ENCODE assay signal across 23 mouse cellular contexts in genomic region chr2:30913022-30913421, GRCm38 (mm10). TPM values are rescaled to one million over a fixed set of nuclear protein-coding genes. Genes with fewer than 3 reads are reported as not detected.
DNase-seq lines count a peak whose midpoint lies in the region; ATAC-seq and TF ChIP-seq lines count a peak whose summit lies in the region.
"Had no signal": no experiment of that assay in that cellular context is flagged by ENCODE, and none has a peak within 500 bp of the region (broad histone marks: within the 10 kb centered on the region; RNA-seq: fewer than 3 reads in every experiment).

No protein-coding gene starts in this region.

- no peak for ATAC-seq in kidney, embryonic 16.5 days (ENCODE audit: low FRiP score, low TSS enrichment)
- ATAC-seq in embryonic facial prominence, embryonic 13.5 days (ENCODE audit: insufficient number of reproducible peaks, insufficient read depth, low FRiP score, low TSS enrichment, low read depth), result no peak
- ATAC-seq: activated CD4-positive, CD25-positive, alpha-beta regulatory T cell, adult 4 months; CD4-positive, CD25-positive, alpha-beta regulatory T cell, adult 4 months; forebrain, embryonic 14.5 days had no signal

- dilution Hi-C loops in CH12.LX (cut with MboI; ENCODE audit: extremely low pct_ligation_motif_present, extremely low pct_unique_long_range_greater_than_20kb, low sequenced_read_pairs), result no loop called here

- H3K79me2 ChIP-seq in CH12.LX (replicated peaks; ENCODE audit: control insufficient read depth, extremely low read depth, insufficient read depth, poor library complexity, severe bottlenecking), result no peaks in the 10 kb centered on the region

- H3K27me3 ChIP-seq in kidney, embryonic 16.5 days (ENCODE audit: insufficient read depth, low read length), result no peaks in the 10 kb centered on the region
- peaks cover 3% of the 10 kb centered on the region for H3K27me3 ChIP-seq in CH12.LX (replicated peaks)
- no peaks in the 10 kb centered on the region for H3K27me3 ChIP-seq in embryonic facial prominence, embryonic 13.5 days
- H3K27me3 ChIP-seq: heart, embryonic 15.5 days; hindbrain, embryonic 15.5 days; limb, embryonic 12.5 days; neural tube, embryonic 15.5 days; Patski had no signal

- 79% methylated on average over 8 of the region's 8 CpGs for WGBS in kidney, embryonic 16.5 days
- 83% methylated on average over 8 of the region's 8 CpGs for WGBS in embryonic facial prominence, embryonic 13.5 days

- in situ Hi-C loops in CH12.LX (cut with MboI; ENCODE audit: low pct_ligation_motif_present, low pct_unique_long_range_greater_than_20kb, low sequenced_read_pairs), result no loop called here

- H3K36me3 ChIP-seq in kidney, embryonic 16.5 days (ENCODE audit: insufficient read depth, low read length), result no peaks in the 10 kb centered on the region
- no peaks in the 10 kb centered on the region for H3K36me3 ChIP-seq in CH12.LX (replicated peaks in 1 of 2; ENCODE audit: control insufficient read depth in 1 of 2, insufficient read depth in 1 of 2, low read length in 1 of 2)
- H3K36me3 ChIP-seq in embryonic facial prominence, embryonic 13.5 days, result no peaks in the 10 kb centered on the region
- H3K36me3 ChIP-seq: heart, embryonic 15.5 days; hindbrain, embryonic 15.5 days; limb, embryonic 12.5 days; neural tube, embryonic 15.5 days had no signal

- H3K4me2 ChIP-seq in kidney, embryonic 16.5 days (replicated peaks; ENCODE audit: low read depth, low read length), result no peak overlapping the region
- H3K4me2 ChIP-seq in CH12.LX (ENCODE audit: insufficient read depth, low read depth, poor library complexity, severe bottlenecking), result no peak overlapping the region
- no peak overlapping the region for H3K4me2 ChIP-seq in embryonic facial prominence, embryonic 13.5 days
- H3K4me2 ChIP-seq: hindbrain, embryonic 15.5 days; limb, embryonic 12.5 days; liver, embryonic 11.5 days; midbrain, embryonic 11.5 days; neural tube, embryonic 15.5 days had no signal

- H3K9me3 ChIP-seq in kidney, embryonic 16.5 days (ENCODE audit: low read length), result no peaks in the 10 kb centered on the region
- no peaks in the 10 kb centered on the region for H3K9me3 ChIP-seq in CH12.LX (replicated peaks; ENCODE audit: low read length)
- no peaks in the 10 kb centered on the region for H3K9me3 ChIP-seq in embryonic facial prominence, embryonic 13.5 days
- H3K9me3 ChIP-seq: heart, embryonic 15.5 days; hindbrain, embryonic 15.5 days; limb, embryonic 12.5 days; neural tube, embryonic 15.5 days had no signal

- TF ChIP-seq EP300 in CH12.LX (IDR thresholded peaks at IDR 0.05; ENCODE audit: low read length), result no peak

- no peak for TF ChIP-seq RAD21 in CH12.LX (IDR thresholded peaks at IDR 0.05; ENCODE audit: low read depth, low read length)

- DNase-seq in kidney, postnatal 36 days, result no peak
- DNase-seq in 416B (ENCODE audit: low read depth) (peak; percentile 71), CH12.LX (ENCODE audit: extremely low read depth) (peak; percentile 20)
- DNase-seq in thymus, postnatal 10 days (ENCODE audit: low spot score in 2 of 2), result no peak
- DNase-seq in layer of hippocampus, adult 2 months (ENCODE audit: low spot score in 2 of 2), result no peak
- DNase-seq: cerebellum, adult 18-20 months; cerebellum, postnatal 25 days; right cerebral cortex, adult 18-20 months; right cerebral cortex, postnatal 4 days; thymus, adult 2 months had no signal

- no peak for TF ChIP-seq POLR2A in CH12.LX (IDR thresholded peaks at IDR 0.05; ENCODE audit: low read depth, low read length)

- no peak overlapping the region for H3K9ac ChIP-seq in kidney, embryonic 16.5 days (replicated peaks; ENCODE audit: low read length)
- H3K9ac ChIP-seq in CH12.LX (ENCODE audit: insufficient read depth, low read depth), result no peak overlapping the region
- no peak overlapping the region for H3K9ac ChIP-seq in embryonic facial prominence, embryonic 13.5 days
- H3K9ac ChIP-seq: heart, embryonic 15.5 days; hindbrain, embryonic 15.5 days; limb, embryonic 12.5 days; liver, postnatal 0 days; neural tube, embryonic 15.5 days had no signal

- TF ChIP-seq CTCF in CH12.LX (conservative IDR thresholded peaks at IDR 0.05 in 1 of 2, IDR thresholded peaks at IDR 0.05 in 1 of 2; ENCODE audit: low read depth in 2 of 2, low read length in 2 of 2), result no peak
- no peak for TF ChIP-seq CTCF in layer of hippocampus, adult 2 months (conservative IDR thresholded peaks at IDR 0.05)

- 0 out of 2 replicates have a peak overlapping the region, but pooled peaks have one; percentile 4 for H3K27ac ChIP-seq in kidney, embryonic 16.5 days (ENCODE audit: low read length)
- no peak overlapping the region for H3K27ac ChIP-seq in CH12.LX (ENCODE audit: insufficient read depth, low read depth)
- 0 out of 2 replicates have a peak overlapping the region, but pooled peaks have one; percentile 8 for H3K27ac ChIP-seq in embryonic facial prominence, embryonic 13.5 days
- no peak overlapping the region for H3K27ac ChIP-seq in layer of hippocampus, adult 2 months
- H3K27ac ChIP-seq: hindbrain, embryonic 15.5 days; limb, embryonic 12.5 days; neural tube, embryonic 15.5 days had no signal

- peaks cover 12% of the 10 kb centered on the region for H3K4me1 ChIP-seq in kidney, embryonic 16.5 days (ENCODE audit: insufficient read depth, low read length)
- H3K4me1 ChIP-seq in CH12.LX (ENCODE audit: control insufficient read depth in 1 of 2, insufficient read depth in 2 of 2), result peaks cover 3 to 19% of the 10 kb centered on the region in 2 experiments; a peak in 3 of 4 replicates
- peaks cover 14% of the 10 kb centered on the region for H3K4me1 ChIP-seq in embryonic facial prominence, embryonic 13.5 days

- H3K4me3 ChIP-seq in kidney, embryonic 16.5 days (ENCODE audit: low read length), result no peak overlapping the region
- H3K4me3 ChIP-seq in CH12.LX (replicated peaks in 1 of 3; ENCODE audit: low read depth in 2 of 3, low read length in 2 of 3, poor library complexity in 1 of 3), result no peak overlapping the region
- H3K4me3 ChIP-seq in embryonic facial prominence, embryonic 13.5 days, result no peak overlapping the region
- no peak overlapping the region for H3K4me3 ChIP-seq in layer of hippocampus, adult 2 months
- H3K4me3 ChIP-seq: heart, embryonic 15.5 days; hindbrain, embryonic 15.5 days; limb, embryonic 12.5 days; neural tube, embryonic 15.5 days had no signal

TF ChIP-seq in CH12.LX, 34 proteins besides CTCF, POLR2A, EP300 and RAD21:
- TF ChIP-seq MAZ (IDR thresholded peaks at IDR 0.05; ENCODE audit: low read depth, low read length), result no peak
- TF ChIP-seq USF1 (IDR thresholded peaks at IDR 0.05; ENCODE audit: low read depth, low read length), result peak; percentile 58
- 0 out of 2 replicates have a peak, but pooled peaks have one; percentile 24 for TF ChIP-seq BHLHE40 (IDR thresholded peaks at IDR 0.05; ENCODE audit: low read depth, low read length)
- peak; percentile 25; the same call in 1 of the 2 replicates for TF ChIP-seq MAX (IDR thresholded peaks at IDR 0.05; ENCODE audit: low read length)
- peak; percentile 67 for TF ChIP-seq USF2 (conservative IDR thresholded peaks at IDR 0.05; ENCODE audit: low read depth, low read length)
- TF ChIP-seq ZC3H11A (IDR thresholded peaks at IDR 0.05; ENCODE audit: low read depth, low read length), result no peak

RNA-seq across cellular contexts. Expression of gene Ptges, which starts 16.6 kb away (rescaled TPM):
- polyA plus RNA-seq in kidney, embryonic 16.5 days (2015; fragmentation: Nextera tagmentation; extraction: Ambion mirVana), result 19.1 and 25.2 TPM in 2 replicates
- total RNA-seq in CH12.LX (2012; rRNA removed), result 0.04 and 0.38 TPM in 2 replicates
- not detected in 2 replicates for total RNA-seq in CH12.LX (2014; rRNA removed)
- polyA plus RNA-seq in CH12.LX (2012; ENCODE audit: insufficient read length, low read depth), result 0.09 TPM in 1 of 2 replicates, not detected in the other
- 15.8 and 19.8 TPM in 2 replicates for polyA plus RNA-seq in embryonic facial prominence, embryonic 13.5 days (2015; fragmentation: Nextera tagmentation; extraction: Ambion mirVana)
- 1 to 10 TPM; 4.2 to 4.5 TPM for total RNA-seq in layer of hippocampus, adult 2 months (2021)
- polyA plus RNA-seq: CD4-positive, CD25-positive, alpha-beta regulatory T cell, adult 4 months had no signal

RNA-seq across cellular contexts. Expression of gene Tor1b, which starts 39.7 kb away (rescaled TPM):
- polyA plus RNA-seq in kidney, embryonic 16.5 days (2015; fragmentation: Nextera tagmentation; extraction: Ambion mirVana), result 38.9 and 40.4 TPM in 2 replicates
- total RNA-seq in CH12.LX (2012; rRNA removed) (25.3 and 31.8 TPM in 2 replicates), CH12.LX (2014; rRNA removed) (30.1 and 31.1 TPM in 2 replicates)
- polyA plus RNA-seq in CH12.LX (2012; ENCODE audit: insufficient read length, low read depth), result 19.5 and 23.1 TPM in 2 replicates
- 37.2 and 37.6 TPM in 2 replicates for polyA plus RNA-seq in embryonic facial prominence, embryonic 13.5 days (2015; fragmentation: Nextera tagmentation; extraction: Ambion mirVana)
- total RNA-seq in layer of hippocampus, adult 2 months (2021), result 10 to 100 TPM; 36.7 to 40.0 TPM

RNA-seq across cellular contexts. Expression of gene Tor1a, which starts 54.7 kb away (rescaled TPM):
- polyA plus RNA-seq in kidney, embryonic 16.5 days (2015; fragmentation: Nextera tagmentation; extraction: Ambion mirVana), result 80.3 and 83.9 TPM in 2 replicates
- 44.9 and 49.5 TPM in 2 replicates for total RNA-seq in CH12.LX (2012; rRNA removed)
- total RNA-seq in CH12.LX (2014; rRNA removed), result 58.2 and 69.6 TPM in 2 replicates
- 35.0 and 45.6 TPM in 2 replicates for polyA plus RNA-seq in CH12.LX (2012; ENCODE audit: insufficient read length, low read depth)
- polyA plus RNA-seq in embryonic facial prominence, embryonic 13.5 days (2015; fragmentation: Nextera tagmentation; extraction: Ambion mirVana), result 80.0 and 85.2 TPM in 2 replicates
- total RNA-seq in layer of hippocampus, adult 2 months (2021), result 10 to 100 TPM; 52.4 to 56.7 TPM

Comparison
In these comparisons a context has a peak if more than half of its experiments do, and no peak if none do; other contexts are left out.
1. H3K27ac ChIP-seq: peak in kidney, embryonic 16.5 days (single experiment) and embryonic facial prominence, embryonic 13.5 days (single experiment); none in CH12.LX (single experiment) and layer of hippocampus, adult 2 months (single experiment).
2. DNase-seq: peak in 416B (single experiment) and CH12.LX (single experiment); none in kidney, postnatal 36 days (0 of 2), thymus, postnatal 10 days (0 of 2) and layer of hippocampus, adult 2 months (0 of 2).
3. RNA of gene Ptges, which starts 16.6 kb away (polyA plus RNA-seq): 19.1 to 25.2 TPM in kidney, embryonic 16.5 days and 15.8 to 19.8 TPM in embryonic facial prominence, embryonic 13.5 days; 0.09 TPM in CH12.LX; every median in the first group is over 10 times any median in the second.